Mouse (Mus musculus): ENCODE results near the gene Cd79a. TPM values are rescaled to one million over a fixed set of nuclear protein-coding genes. Genes with fewer than 3 reads are reported as not detected.

The Cd79a gene
- polyA plus RNA-seq, 1 experiment from 2014 or later = 0.49 TPM

GRCm38 (mm10) chr7:24869080-24869479 is 28.1 kb upstream of the Cd79a start:
- no peak for ATAC-seq (replicated peaks)
- Histone ChIP-seq H3K4me3 (no peak overlapping the region), H3K4me2 (no peak overlapping the region), H3K27ac (no peak overlapping the region), H3K4me1 (no peaks in the 10 kb centered on the region), H3K9me3 (no peaks in the 10 kb centered on the region), H3K27me3 (replicated peaks) (0 out of 2 replicates have a peak, but pooled peaks cover 4% of the 10 kb centered on the region), H3K36me3 (replicated peaks) (no peaks in the 10 kb centered on the region), H3K9ac (no peak overlapping the region)
- WGBS = 29% methylated on average over 17 of the region's 17 CpGs

- Histone ChIP-seq H3K4me1 (no peaks in the 10 kb centered on the region), H3K9ac (no peak within 1 kb of the TSS), H3K4me3 (no peak within 1 kb of the TSS), H3K36me3 (replicated peaks) (no peaks in the 10 kb centered on the region), H3K4me2 (no peak within 1 kb of the TSS; the same call in 1 of the 2 replicates), H3K9me3 (no peaks in the 10 kb centered on the region), H3K27ac (no peak within 1 kb of the TSS), H3K27me3 (replicated peaks) (0 out of 2 replicates have a peak, but pooled peaks cover 4% of the 10 kb centered on the region)
- 51% methylated on average over 39 of the region's 41 CpGs for WGBS
- 0 out of 2 replicates have a peak, but pooled peaks have one; percentile 45 for ATAC-seq (replicated peaks)
These were observed 27.5 kb upstream of the Cd79a start, which contains the start of the genes Lypd4 and Dmrtc2 for GRCm38 (mm10) chr7:24869532-24870165. TSS of gene Lypd4 (minus strand) at chr7:24869941. TSS of gene Dmrtc2 (plus strand) at chr7:24870057.

GRCm38 (mm10) chr7:24877588-24877987 is 19.6 kb upstream of the Cd79a start:
- Histone ChIP-seq H3K4me3 (no peak overlapping the region), H3K4me2 (no peak overlapping the region), H3K4me1 (no peaks in the 10 kb centered on the region), H3K9me3 (no peaks in the 10 kb centered on the region), H3K27ac (no peak overlapping the region), H3K36me3 (replicated peaks) (no peaks in the 10 kb centered on the region), H3K9ac (no peak overlapping the region), H3K27me3 (replicated peaks) (no peaks in the 10 kb centered on the region)
- 82% methylated on average over 3 of the region's 3 CpGs for WGBS
- ATAC-seq (replicated peaks) = no peak

GRCm38 (mm10) chr7:24879620-24880019 is 17.6 kb upstream of the Cd79a start:
- no peak for ATAC-seq (replicated peaks)

GRCm38 (mm10) chr7:24882416-24883199 is 14.6 kb upstream of the Cd79a start:
- Histone ChIP-seq H3K4me3 (no peak overlapping the region), H3K27me3 (replicated peaks) (no peaks in the 10 kb centered on the region), H3K27ac (no peak overlapping the region), H3K4me1 (peaks cover 23% of the 10 kb centered on the region), H3K36me3 (replicated peaks) (peaks cover 8% of the 10 kb centered on the region), H3K4me2 (no peak overlapping the region), H3K9me3 (no peaks in the 10 kb centered on the region), H3K9ac (no peak overlapping the region)
- ATAC-seq (replicated peaks) = no peak
- 92% methylated on average over 9 of the region's 9 CpGs for WGBS

More at GRCm38 (mm10) chr7:24879620-24880019, 17.6 kb upstream of the Cd79a start:
- no peak overlapping the region for H3K27ac ChIP-seq
- H3K27me3 ChIP-seq (replicated peaks) = no peaks in the 10 kb centered on the region
- H3K4me1 ChIP-seq = no peaks in the 10 kb centered on the region
- H3K9ac ChIP-seq = no peak overlapping the region
- no peaks in the 10 kb centered on the region for H3K9me3 ChIP-seq
- H3K4me3 ChIP-seq = no peak overlapping the region
- H3K36me3 ChIP-seq (replicated peaks) = no peaks in the 10 kb centered on the region
- no peak overlapping the region for H3K4me2 ChIP-seq
- 19% methylated on average over 2 of the region's 2 CpGs for WGBS

- under 1% methylated on average over 57 of the region's 57 CpGs for WGBS
- ATAC-seq (replicated peaks) = peak; percentile 93
- Histone ChIP-seq H3K9me3 (no peaks in the 10 kb centered on the region), H3K27ac (peak within 1 kb of the TSS; percentile 88), H3K4me3 (peak within 1 kb of the TSS; percentile 92), H3K4me2 (peak within 1 kb of the TSS; percentile 81), H3K36me3 (replicated peaks) (peaks cover 13% of the 10 kb centered on the region), H3K4me1 (peaks cover 23% of the 10 kb centered on the region), H3K27me3 (replicated peaks) (no peaks in the 10 kb centered on the region), H3K9ac (peak within 1 kb of the TSS; percentile 99)
These were observed 13.1 kb upstream of the Cd79a start, which contains the start of gene Rps19 for GRCm38 (mm10) chr7:24883896-24884692. TSS of gene Rps19 (plus strand) at chr7:24884371.

- under 1% methylated on average over 47 of the region's 47 CpGs for WGBS
- peak; percentile 16 for ATAC-seq (replicated peaks)
- Histone ChIP-seq H3K27me3 (replicated peaks) (no peaks in the 10 kb centered on the region), H3K9ac (peak overlapping the region; percentile 99), H3K4me3 (peak overlapping the region; percentile 92), H3K27ac (peak overlapping the region; percentile 88), H3K4me2 (peak overlapping the region; percentile 81), H3K9me3 (no peaks in the 10 kb centered on the region), H3K36me3 (replicated peaks) (peaks cover 18% of the 10 kb centered on the region), H3K4me1 (peaks cover 23% of the 10 kb centered on the region)
These were observed 12.4 kb upstream of the Cd79a start for GRCm38 (mm10) chr7:24884693-24885291.

- Histone ChIP-seq H3K4me1 (peaks cover 23% of the 10 kb centered on the region), H3K27me3 (replicated peaks) (no peaks in the 10 kb centered on the region), H3K9ac (peak overlapping the region; percentile 99), H3K4me2 (peak overlapping the region; percentile 81), H3K36me3 (replicated peaks) (peaks cover 18% of the 10 kb centered on the region), H3K9me3 (no peaks in the 10 kb centered on the region), H3K27ac (no peak overlapping the region), H3K4me3 (peak overlapping the region; percentile 92)
- ATAC-seq (replicated peaks) = no peak
- WGBS = 45% methylated on average over 12 of the region's 12 CpGs
These were observed 11.5 kb upstream of the Cd79a start for GRCm38 (mm10) chr7:24885468-24886307.

- H3K4me1 ChIP-seq = peaks cover 23% of the 10 kb centered on the region
- H3K9me3 ChIP-seq = no peaks in the 10 kb centered on the region
- WGBS = 76% methylated on average over 4 of the region's 4 CpGs
- no peak overlapping the region for H3K27ac ChIP-seq
- peaks cover 18% of the 10 kb centered on the region for H3K36me3 ChIP-seq (replicated peaks)
- 0 out of 2 replicates have a peak overlapping the region, but pooled peaks have one; percentile 99 for H3K9ac ChIP-seq
- H3K4me2 ChIP-seq = peak overlapping the region; percentile 81
- no peak for ATAC-seq (replicated peaks)
- H3K4me3 ChIP-seq = peak overlapping the region; percentile 92
- H3K27me3 ChIP-seq (replicated peaks) = no peaks in the 10 kb centered on the region
These were observed 10.9 kb upstream of the Cd79a start for GRCm38 (mm10) chr7:24886308-24886633.

GRCm38 (mm10) chr7:24887096-24887495 is 10.1 kb upstream of the Cd79a start:
- Histone ChIP-seq H3K4me3 (no peak overlapping the region), H3K4me2 (no peak overlapping the region), H3K4me1 (peaks cover 23% of the 10 kb centered on the region), H3K27ac (no peak overlapping the region), H3K9me3 (no peaks in the 10 kb centered on the region), H3K27me3 (replicated peaks) (no peaks in the 10 kb centered on the region), H3K9ac (no peak overlapping the region; the same call in 1 of the 2 replicates), H3K36me3 (replicated peaks) (peaks cover 18% of the 10 kb centered on the region)
- whole genome bisulfite sequencing = 78% methylated on average over 4 of the region's 4 CpGs
- ATAC-seq (replicated peaks) = no peak
